Mouse (Mus musculus) frontal cortex, postnatal 36 days (tissue): ENCODE measurements at regions not wholly inside any gene's neighbourhood (a gene's known extent, or its start where the extent isn't known, plus 50 kb on each side); places are given as distances from the start of the nearest gene placed in this dataset.

Experiments used
- DNase-seq, 2 experiments: peaks; one replicate each; pipeline ENCODE4 v3.0.0; 2022; ENCODE audit warnings: low spot score in 2 of 2

DNA sequence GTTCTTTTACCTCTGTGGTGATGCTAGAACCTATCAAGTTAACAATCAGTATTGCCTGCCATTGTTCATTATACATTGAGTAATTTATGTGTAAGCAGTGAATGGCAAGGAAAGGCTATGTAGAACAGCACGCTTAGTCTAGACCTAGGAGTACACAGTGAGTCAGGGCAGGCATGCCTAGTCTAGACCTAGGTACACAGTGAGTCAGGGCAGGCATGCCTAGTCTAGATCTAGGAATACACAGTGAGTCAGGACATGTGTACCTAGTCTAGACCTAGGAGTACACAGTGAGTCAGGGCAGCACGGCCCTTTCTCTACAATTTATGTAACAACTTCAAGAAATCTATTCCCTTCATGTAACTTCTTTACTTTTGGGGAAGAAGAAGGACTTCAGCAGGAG is 347.2 kb downstream of the Tmem232 start:
- no peak for DNase-seq

DNA sequence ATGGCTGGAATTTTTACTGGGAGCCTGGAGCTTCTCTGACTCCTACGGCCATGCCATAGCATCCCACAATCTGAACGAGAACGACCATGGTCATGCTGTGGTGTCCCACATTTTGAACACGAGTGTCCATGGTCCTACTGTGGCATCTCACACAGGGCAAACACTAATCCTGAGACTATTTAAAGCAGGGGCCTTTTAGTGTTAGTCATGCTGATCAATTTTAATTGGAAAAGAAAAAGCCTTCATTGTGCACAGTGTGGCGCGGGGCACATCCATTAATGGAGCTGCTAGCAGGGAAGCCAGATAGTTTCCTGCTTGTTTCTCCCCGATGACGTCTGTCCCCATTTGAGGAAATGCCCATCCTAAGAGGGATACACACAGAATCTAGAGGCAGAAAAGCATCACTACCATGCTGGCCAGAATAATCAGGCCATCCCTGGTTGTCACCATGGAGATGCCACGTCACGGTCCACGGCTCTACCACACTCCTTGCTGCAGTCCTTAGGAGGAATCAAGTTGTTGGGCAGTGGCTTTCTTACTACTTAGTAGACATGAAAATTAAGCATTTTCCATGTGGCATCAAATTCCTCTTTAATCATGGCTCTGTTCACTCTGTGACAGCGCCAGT is 348.0 kb downstream of the Tmem232 start:
- no peak for DNase-seq

DNA sequence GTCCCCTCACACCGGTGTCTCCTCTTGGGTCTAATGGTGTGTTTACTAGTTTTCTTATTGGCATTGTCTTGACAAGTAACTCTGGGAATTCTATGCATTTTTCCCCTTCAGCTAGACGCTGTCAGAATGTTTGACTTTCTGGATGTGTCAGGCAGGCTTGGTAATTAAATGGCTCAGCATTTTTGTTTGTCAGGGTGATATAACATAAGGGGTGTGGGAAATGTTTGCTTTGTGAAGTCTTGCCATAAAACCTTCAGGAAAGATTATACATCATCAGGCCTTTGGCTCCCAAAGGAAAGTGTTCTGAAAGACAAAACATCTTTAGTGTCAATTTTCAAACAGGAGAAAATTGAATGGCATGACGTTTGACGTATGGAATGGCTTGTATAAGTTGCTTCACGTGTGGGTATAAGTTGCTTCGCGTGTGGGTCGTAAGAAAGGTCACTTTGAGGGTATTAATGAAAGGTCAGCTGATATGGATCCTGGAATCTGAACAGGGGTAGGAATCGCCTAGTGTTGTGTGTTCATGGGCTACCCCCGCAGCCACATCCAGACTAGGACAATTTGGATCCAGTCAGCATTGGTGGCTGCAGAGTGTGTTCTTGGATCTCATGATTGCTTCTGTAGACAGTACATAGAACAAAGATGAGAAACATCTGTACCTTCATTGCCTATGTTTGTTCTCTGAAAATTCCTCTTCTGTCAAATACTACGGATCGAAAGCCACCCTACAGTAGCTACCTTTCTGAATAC is 349.6 kb downstream of the Tmem232 start:
- DNase-seq = no peak

DNA sequence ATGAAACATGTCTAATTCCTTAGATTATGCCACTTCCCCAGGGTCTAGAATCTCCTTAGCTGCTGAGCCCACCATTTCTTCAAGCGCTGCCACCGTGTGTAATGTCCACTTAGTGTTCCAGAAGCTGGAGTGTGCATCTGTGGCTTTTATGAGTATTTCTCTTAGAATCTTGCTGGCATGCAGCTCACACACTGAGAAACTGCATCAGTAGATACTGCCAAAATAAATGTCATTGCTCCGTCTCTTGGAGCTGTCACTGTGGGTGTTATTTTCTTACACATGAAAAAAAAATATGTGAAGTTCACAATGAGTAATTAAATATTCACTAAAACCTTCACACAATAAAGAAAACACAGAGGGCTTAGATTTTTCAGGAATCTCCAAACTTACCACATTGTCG is 345.3 kb upstream of the 4930583I09Rik start:
- no peak for DNase-seq

DNA sequence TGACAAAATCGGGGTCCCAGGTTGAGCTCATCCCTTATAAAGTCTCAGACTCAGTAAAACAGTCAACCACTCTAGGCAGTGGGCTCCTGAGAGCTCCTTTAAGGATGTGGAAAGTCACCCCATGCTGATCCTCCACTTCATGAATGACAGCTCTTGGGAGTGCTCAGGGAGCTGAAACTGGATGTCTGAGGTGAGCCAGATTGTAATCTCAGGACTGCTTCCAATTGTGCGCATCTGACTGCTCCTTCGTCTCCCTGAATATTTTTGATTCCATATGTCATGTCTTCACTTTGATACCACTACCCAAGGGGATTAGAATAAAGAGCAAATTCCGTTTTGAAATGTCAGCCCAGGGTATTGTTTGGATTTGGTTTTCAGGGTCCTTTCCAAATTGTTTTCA is 339.9 kb upstream of the 4930583I09Rik start:
- no peak for DNase-seq

DNA sequence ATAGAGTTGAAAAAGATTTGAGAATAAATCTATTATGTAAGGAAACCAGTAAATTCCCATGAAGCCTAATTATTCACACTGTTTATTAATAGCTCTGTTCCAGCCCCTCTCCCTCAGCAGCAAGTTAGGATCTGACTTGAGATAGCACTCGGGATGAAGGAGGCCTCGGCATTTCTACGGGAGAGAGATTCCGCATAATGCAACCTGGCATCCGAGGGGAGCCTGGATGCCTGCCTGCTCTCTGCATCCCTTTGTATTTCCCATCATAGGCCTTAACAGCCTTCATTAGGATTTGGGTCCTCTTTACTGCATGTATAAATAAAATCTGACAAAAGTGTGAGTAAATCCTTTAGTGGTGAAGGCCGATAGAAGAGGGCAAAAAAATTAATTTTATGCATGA is 338.2 kb upstream of the 4930583I09Rik start:
- no peak for DNase-seq

DNA sequence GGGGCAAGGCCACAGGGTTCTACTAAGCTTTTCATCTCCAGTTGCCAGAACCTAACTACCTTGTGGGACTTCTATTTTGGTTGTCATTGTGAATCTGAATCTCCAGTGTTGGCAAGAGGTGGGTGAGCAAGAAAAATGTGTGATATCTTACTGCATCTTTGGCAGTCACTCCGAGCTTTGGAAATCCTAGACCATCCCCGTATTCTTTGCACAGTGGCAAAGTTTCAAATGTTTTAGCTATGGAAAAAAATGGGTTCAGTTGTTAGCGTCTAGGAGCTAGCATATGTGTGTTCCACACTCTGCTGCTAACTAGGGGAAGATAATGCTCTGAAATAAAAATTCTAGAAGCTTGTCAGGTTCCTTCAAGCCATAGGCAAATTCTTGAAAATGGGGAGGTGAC is 337.4 kb upstream of the 4930583I09Rik start:
- peak; percentile 13 to 58 for DNase-seq

DNA sequence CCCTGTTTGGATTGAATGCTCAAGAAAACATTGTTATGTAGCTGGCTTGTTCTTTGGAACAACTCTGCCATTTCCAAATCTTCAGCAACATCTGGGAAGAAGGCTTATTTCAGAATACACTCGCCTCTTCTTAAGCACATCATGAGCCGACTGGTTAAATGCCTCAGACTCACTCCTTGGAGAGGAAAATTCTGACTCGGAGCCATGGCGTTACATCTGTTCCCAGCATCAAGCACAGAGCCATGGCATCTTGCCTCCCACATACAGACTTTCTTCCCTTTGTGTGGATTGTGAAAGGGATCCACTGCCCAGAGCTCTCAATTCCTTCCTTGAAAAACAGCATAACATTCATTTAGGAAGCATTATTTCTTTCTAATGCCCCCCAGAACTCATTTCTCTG is 334.8 kb upstream of the 4930583I09Rik start:
- DNase-seq = peak; percentile 54 to 80

DNA sequence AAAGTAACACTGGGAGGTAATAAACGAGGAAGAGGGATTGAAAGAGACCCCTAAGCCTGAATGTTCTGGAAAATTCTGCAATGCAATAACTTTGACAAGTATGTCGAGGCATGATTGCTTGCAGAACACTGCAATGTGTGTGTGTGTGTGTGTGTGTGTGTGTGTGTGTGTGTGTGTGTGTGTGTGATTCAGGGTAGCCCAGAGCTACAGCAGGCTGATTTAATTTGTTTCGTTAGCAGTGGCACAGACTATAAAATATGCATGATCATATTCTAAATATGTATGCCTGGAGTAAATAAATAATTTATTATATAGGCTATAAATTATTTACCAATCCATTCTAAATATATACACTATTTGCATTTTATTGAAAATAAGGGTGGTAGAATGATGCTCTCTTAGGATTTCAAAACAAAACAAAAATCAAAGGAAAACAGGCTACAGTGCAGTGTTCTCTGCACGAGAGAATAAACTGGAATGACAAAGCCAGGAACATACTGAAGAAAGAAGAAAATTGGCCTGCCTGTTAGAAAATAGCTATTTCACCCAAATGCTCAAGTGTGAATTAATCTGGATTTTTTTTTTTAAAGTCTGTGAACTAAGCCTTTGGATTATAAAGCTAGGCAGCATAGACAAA is 334.2 kb upstream of the 4930583I09Rik start:
- DNase-seq = no peak

DNA sequence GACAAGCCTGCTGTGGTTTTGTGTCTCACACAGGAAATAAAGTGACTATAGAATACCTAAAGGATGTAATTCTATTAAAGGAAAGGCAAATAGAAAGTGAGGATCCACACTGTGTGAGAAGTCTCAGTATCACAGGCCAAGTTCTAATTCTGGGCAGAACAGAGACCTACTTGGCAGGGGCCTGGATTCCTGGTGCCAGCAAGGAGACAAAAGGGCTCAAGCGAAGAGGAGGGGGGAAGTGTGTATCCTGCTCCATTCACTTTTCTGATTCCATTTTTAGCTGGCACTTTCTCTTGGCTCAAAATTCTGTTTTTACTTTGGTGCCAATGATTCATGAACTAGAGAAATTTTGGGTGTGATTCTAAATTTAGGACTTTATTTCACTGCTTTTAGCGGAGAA is 310.5 kb upstream of the 4930583I09Rik start:
- peak; percentile 52 to 75 for DNase-seq

DNA sequence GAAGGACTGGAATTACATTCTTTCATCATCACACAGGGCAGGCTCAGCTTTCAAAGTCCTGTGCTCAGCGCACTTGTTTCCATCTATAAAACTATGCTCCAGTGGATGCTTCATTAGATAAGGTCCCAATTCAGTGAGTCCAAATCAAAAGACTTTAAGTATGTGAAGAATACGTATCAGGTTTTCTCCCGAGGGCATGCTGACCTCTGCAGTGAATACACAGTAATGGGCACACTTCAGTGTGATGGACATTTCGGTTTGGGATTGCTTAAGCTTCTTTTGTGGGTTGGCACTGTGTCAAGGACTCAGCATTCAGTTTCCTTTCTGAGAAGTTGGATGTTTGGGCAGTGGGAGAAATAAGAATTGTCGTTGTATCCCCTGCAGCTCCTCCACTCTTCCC is 278.8 kb upstream of the 4930583I09Rik start:
- DNase-seq = no peak

DNA sequence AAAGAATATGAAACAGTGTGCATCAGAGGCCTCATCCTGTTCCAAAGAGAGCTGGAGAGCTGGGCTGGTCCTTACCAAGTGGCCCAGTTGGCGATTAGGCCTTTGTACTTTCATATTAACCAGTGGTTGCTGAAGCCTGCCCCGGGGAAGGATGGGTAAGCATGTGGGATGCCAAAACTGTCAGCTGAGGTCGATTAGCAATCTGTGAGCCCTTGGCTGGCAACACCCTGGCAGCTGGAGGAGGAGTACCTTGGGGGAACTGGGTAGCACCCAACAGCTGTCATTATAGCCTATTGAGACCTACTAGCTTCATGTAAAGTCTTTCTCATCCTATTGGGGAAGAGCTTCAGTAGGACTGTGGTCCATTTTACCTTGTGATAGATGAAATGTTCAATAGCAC is 277.2 kb upstream of the 4930583I09Rik start:
- no peak for DNase-seq

DNA sequence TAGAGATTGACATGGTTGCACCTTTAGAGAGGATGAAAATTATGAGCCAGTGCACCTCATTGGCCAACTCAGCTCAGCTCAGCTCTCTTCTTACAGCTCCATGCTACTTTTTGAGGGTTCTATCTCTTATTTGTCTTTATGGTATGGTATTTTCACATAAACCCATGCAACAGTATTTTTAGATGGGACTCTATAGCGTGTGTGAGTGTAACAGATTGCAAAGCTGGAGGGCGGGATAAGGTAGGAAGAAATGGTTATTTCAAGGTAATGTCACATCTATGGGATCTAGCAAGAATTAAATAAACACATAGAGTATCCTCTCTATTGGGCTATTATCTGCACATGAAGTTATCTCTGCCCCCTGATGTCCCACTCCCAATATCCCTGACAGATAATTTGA is 269.8 kb upstream of the 4930583I09Rik start:
- DNase-seq = peak in 1 of 2 experiments; percentile 43

DNA sequence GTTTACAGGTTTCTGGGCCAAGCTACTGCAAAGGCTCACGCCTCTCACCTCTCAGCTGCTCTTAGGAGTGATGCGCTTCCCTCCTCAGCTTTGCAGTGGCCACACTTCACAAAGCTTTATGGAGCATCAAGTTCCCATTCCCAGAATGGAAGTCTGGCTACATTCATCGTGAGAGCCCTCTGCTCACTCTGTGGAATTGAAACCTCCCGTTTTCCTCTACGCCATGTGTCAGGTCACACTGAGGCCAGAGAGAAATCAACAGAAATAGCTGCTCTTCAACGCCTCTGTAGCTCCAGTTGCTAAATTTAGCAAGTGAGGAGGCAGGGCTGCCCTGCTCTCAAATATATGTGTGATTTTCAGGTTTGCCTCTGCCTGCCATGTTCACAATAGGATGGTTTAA is 265.3 kb upstream of the 4930583I09Rik start:
- DNase-seq = no peak

DNA sequence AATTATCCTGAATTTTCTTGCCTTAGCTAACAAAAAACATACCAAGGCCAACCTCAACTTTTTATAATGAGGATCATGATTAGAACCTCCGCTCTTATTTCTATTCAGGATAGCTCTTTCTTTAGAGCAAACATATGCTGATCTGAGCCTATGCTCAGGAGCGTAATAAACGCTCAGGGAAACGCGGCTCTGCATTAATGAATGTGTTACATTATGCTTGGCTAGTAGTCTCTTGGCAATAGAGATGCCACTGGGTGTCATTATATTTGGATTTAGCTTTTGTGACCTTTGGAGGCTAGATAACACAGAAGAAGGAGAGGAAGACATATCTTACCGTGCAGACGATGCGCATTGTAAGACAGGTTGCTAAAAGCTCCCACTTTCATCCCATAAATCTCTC is 246.4 kb upstream of the 4930583I09Rik start:
- no peak for DNase-seq

DNA sequence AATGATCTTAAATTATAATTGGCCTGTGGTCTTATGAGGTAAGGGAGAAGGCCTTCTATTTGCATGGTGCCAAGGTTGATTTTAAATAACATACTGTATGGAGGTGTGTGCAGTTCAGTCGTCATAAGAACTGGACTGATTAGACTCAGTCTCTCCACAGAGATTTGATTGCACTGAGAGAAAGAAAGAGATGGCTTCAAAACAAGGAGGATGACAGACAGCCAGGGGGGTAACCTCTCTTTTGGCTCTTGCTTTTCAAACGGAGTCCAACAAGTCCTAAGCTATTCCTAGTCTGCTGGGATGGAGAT is 245.9 kb upstream of the 4930583I09Rik start:
- DNase-seq = no peak

DNA sequence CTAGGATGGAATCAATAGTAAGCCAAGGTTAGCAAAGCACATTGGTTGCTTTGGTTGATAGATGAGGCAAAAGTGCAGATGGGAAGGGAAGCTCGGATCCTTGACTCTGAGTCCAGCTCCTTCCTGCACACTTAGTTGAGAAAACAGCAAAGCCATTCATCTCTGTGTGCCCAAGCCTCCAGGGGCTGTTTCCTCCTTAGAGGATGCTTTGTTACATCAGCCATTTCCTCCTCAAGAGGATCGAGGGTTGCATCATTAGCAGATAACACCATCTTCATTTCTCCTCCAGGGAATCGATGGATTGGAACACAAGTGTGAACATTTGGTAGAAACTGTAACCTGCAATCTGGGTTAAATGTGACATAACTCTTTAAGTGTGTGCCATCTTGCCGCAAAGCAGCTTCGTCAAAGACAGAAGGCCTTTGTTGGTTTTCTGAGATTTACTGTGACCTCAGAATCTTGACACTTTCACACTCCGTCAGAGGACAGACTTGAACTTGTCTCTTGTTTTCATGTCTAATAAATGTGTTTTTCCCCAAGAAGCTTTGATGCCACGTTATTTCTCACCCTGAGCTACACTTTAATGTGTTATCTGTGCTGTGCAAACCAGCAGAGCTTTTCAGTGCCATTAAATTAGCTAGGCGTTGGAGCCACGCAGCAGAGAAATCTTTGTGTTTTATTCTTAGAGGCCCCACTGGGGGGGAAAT is 245.4 kb upstream of the 4930583I09Rik start:
- DNase-seq = no peak

DNA sequence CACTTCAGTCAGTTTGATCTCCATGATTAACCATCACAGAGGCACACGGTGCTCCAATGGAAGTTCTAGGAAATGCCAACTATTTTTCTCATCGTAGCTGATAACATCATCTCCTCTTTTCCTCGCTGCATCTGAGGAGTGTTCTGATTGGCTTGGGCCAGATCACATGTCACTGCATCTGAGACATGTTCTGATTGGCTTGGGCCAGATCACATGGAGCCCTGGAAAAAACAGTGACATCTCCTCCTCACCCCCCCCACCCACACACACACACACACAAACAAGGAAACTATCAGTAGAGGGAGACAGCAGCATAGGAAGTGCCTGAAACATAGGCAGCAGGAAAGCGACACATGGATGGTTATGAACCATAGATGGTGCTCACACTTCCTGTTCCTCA is 239.0 kb upstream of the 4930583I09Rik start:
- no peak for DNase-seq

DNA sequence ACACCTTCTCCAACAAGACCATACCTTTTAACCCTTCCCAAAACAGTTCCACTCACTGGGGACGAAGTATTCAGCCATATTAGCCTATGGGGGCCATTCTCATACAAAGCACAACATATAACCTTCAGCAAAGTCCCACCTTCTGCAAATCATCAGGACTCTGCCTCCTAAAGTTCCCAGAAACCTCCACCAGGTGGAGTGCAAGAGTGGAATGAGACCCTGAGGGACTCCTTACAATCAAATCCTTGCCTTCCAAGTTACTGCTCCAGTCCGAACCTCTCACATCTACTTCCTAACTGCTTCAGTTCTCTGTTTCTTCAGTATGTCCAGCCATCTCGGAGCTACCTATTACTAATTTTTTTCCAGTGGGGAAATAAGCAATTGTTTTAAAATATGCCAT is 235.2 kb upstream of the 4930583I09Rik start:
- DNase-seq = peak; percentile 8 to 45

DNA sequence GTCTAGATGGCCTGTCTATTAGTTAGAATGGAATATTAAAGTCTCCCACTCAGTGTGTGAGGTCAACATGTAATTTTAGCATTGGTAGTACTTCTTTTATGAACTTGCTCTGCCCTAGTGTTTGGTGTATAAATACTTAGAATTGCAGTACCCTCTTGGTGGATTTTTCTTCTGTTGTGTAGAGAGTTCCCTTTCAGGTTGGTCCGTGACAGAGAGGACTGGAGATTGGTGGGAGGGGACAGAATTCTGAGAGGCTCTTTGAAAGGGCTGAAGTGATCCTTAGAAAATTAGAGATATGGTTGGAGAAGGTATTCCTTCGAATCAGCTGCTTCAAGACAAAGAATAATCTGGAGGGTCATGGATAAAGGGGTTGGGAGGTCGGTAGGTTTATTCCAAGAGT is 230.3 kb upstream of the 4930583I09Rik start:
- DNase-seq = no peak

DNA sequence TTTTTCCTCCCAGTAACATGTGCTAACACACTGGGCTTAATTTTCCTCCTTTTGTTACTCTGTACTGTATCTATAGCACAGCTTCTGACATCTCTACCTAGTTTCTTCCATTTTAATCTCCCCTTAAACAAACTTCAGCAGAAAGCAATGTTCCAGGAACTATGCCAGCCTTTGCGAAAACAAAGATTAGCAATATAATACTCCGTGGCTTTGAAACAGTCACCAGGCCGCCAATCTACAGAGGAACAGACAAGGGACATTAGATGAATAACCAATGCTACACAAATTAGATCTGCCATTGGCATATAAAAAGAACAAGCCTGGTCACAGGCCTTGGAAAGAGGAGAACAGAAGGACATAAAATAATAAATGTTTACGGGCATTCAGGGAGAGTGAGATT is 220.2 kb upstream of the 4930583I09Rik start:
- no peak for DNase-seq

DNA sequence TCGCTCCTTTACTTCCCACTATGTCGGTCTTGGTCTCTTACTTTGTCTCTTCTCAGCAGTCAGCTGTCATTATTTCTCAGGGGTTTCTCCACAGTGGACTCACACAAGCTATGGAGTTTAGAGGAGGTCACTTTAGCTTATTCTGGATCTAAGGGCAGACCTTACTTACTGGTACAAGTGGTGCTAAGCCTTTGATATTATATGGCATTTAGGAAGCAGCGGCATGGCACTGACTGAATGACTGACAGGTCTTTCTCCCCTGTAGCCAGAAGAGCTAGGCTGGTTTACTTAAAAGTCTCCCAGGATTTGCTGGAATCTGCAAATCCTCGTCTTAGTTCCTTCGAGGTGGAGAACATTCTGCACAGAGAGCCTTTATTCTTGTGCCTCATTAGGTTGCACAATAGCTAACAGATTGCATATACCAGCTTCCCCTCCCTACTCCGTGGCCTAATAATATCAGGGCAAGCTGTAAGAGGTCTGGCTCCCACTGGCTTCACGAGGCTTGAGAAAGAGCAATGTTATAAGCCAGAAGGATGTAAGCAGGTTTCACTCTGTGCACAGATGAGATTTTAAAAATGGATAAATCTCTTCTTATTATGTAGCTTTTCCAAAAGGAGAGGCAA is 214.1 kb upstream of the 4930583I09Rik start:
- DNase-seq = no peak
